Mouse (Mus musculus): ENCODE measurements around the gene Galt.
"Not testable (repeated sequence)": the region's sequence is repeated elsewhere in the genome, so short reads cannot be mapped to it uniquely, and the experiment has no call there.

The Galt gene

GRCm38 (mm10) chr4:41740380-41741157 is 14.5 kb upstream of the Galt start:
- DNase-seq: no peak

DNA sequence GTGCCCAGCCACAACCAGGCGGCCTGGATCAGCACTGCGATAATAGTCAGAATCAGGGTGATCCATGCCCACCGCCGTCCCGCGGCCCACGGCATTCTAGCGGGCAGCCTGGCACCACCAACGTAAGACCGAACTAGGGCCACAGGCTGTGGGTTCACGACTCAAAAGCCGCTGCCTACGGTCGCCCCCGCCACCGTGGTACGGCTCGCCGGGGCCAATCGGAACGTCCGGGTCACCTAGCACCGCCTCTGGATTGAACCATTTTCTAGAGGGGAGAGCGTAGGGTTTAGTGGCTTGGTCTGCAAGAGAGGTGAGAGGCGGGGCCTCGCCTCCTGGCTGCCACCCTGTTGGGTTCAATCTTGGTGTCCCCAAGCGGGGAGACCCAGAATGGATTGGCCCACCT is 13.9 kb upstream of the Galt start:
- DNase-seq: peak; percentile 94

DNA sequence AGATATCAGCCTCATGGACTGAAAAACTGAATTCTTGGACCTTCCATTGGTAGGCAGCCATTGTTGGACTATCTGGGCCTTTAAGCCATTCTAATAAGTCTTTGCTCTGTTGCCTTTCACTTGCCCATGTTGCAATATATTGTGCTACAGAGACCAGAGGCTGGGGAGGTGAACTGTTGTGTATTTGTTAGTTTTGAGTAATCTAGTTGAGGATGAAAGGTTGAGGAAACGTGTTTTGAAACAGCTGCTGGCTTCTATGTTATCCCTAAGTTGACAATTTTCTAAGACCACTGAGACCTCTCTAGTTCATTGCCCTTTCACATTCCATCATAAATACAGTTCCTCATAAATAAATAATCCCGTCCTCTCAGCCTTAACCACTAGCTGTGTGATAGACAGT is 10.9 kb upstream of the Galt start:
- DNase-seq: no peak

DNA sequence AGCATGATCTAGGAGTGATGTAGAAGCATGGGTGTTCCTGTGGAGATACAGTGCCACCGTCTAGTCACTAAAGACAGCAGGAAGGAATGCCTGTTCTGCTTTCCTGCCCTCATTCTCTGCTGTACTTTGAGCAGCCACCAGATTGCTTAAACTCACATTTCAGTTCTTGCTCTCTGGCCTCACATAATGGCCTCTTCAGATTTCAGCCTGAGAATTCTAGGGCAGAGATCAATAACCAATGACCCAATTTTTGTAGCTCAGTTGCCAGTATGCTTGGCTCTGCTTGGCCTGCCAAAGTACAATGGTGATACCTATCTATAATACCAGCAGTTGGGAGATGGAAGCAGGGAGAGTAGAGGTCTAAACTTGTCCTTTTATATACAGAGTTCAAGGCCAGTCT is 10.0 kb upstream of the Galt start:
- no peak for DNase-seq

DNA sequence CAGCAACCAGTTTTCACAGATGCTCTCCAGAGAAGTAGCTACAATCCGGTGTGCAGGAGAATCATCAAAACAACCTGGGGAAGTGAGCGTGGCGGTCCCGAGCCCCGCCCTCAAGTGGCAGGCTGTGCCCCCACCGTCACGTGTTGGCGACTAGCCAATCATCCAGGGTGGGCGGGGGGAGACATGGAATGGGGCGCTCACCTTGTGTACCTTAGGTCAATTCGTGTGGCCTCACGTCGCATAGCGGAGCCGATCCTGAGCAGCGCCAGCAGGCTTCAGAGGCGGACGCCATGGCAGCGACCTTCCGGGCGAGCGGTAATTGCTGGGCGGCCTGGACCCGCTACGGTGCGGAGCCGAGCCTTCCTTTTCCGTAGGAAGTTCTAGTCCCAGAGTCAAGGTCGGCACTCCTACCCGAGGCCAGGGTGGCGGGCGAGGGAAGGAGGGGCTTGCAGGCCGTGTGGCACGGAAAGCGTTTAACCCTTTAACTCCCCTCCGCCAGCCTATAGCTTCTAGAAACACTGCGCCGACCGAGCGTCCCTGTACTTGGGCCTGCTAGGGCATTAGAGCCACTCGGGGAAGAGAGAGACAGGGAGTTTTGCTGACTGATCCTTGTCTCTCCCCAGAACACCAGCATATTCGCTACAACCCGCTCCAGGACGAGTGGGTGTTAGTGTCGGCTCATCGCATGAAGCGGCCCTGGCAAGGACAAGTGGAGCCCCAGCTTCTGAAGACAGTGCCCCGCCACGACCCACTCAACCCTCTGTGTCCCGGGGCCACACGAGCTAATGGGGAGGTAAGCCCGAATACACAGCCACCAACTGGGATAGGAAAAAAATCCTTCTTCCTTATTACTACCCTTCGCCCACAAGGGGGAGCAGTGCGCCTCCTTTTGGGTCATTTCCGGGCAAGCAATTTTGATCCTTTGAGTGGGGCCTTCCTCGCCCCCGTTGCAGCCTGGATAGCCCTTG is 594 bp downstream of the Galt start, which contains the start of gene Sigmar1:
Gene Sigmar1 (minus strand): TSS at position 820 of the 968 bp plus-strand sequence.
- DNase-seq: peak; percentile 92

DNA sequence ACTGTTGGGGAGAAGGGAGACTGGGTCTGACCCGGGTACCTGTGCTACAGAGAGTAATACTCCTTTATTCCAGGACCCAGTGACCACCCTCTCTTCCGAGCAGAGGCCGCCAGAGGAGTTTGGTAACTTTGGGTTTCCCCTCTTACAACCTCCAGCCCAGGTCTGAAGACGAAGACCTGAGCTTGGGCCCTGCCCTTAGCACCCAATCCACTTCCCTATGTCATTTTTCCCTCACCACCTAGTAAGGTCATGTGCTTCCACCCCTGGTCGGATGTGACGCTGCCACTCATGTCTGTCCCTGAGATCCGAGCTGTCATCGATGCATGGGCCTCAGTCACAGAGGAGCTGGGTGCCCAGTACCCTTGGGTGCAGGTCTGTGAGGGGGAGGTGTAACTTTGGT is 1.4 kb downstream of the Galt start:
- no peak for DNase-seq

DNA sequence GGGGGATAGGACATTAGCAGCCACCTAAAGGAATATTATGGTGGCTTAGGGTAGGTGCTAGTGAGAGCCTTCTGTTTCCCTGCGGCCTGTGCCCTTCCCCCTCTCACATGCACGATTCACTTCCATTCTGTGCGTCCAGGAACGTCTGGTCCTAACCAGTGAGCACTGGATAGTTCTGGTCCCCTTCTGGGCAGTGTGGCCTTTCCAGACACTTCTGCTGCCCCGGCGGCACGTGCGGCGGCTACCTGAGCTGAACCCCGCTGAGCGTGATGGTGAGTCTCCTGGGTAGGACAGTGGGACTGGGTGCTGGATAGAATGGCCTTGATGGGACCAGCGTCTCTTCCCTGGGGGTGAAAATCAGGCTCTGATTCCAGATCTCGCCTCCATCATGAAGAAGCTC is 2.3 kb downstream of the Galt start:
- peak; percentile 46 for DNase-seq

DNA sequence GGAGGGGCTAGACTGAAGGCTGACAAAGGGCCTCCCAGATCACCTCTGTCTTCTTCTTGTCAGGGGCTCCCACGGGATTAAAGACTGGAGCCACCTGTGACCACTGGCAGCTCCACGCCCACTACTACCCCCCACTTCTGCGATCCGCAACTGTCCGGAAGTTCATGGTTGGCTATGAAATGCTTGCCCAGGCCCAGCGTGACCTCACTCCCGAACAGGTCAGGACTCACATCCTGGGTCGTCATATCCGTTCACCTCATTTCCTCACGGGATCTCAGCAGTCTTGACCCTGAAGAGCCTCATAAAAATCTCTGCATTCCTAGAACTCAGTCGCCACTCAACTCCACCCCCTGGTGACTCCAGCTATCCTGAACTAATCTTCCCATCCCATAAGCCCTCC is 3.0 kb downstream of the Galt start:
- peak; percentile 65 for DNase-seq

DNA sequence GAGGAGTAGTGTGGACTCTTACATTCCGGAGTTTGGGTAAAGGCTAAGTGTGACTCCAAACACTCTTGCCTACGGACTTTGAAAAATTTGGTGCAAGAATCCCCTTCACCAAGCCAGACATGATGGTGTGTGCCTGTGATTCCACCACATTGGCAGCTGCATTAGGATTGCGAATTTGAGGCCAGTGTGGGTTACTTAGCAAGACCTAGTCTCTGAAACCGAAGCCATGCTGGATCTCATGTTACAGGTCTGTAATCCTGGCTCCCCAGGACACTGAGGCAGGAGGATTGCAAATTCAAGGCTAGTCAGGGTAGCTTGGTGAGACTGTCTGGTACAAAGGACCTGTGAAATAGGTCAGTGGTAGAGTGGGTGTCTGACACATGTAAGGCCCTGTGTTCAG is 3.7 kb downstream of the Galt start:
- no peak for DNase-seq

GRCm38 (mm10) chr4:41759206-41759605 is 4.2 kb downstream of the Galt start:
- DNase-seq: peak; percentile 87

- DNase-seq: peak; percentile 30
Observed at GRCm38 (mm10) chr4:41759656-41760287, 4.7 kb downstream of the Galt start.

DNA sequence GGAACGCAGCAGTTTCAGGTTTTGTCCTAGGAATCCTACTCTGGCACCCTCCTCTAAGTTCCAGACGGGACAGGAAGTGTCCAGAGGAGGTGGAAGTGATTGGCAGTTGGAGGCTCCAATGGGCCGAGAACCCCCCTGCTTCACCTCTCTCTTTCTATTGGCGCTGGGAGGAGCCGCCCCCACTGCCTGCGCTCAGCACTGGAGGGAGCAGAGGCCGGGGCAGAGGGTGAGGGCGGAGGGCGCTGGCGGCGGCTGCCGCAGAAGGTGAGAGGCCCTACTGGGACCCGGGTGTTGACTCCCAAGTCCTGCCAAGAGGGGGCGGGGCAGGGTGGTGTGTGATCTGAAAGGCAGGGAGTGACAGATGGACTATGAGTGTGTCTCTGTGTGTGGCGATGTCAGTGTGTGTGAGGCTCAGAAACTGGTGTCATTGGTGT is 5.3 kb downstream of the Galt start:
- DNase-seq: peak; percentile 95

DNA sequence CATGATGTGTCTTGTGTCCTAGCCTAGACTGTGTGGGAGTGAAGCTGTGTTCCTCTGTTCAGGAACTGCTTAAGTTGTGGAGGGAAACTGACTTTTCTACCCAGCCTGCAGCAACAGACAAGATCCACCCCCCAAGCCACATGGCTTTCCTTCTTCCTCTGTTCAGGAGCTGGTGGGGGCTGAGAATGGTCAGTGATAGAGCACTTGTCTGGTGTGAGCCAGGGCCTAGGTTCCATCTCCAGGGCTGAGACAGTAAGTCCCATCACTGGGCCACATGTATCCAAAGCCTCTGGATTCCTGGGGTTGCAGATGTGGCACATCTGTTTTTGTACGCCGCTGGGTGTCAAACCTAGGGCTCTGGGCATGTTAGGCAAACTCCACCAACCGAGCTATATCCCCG is 5.9 kb downstream of the Galt start:
- peak; percentile 33 for DNase-seq

GRCm38 (mm10) chr4:41761680-41762079 is 6.7 kb downstream of the Galt start:
- no peak for DNase-seq

- DNase-seq: peak; percentile 70
Observed at GRCm38 (mm10) chr4:41762099-41762687, 7.2 kb downstream of the Galt start.

- peak; percentile 73 for DNase-seq
Observed at GRCm38 (mm10) chr4:41762688-41763114, 7.7 kb downstream of the Galt start.

DNA sequence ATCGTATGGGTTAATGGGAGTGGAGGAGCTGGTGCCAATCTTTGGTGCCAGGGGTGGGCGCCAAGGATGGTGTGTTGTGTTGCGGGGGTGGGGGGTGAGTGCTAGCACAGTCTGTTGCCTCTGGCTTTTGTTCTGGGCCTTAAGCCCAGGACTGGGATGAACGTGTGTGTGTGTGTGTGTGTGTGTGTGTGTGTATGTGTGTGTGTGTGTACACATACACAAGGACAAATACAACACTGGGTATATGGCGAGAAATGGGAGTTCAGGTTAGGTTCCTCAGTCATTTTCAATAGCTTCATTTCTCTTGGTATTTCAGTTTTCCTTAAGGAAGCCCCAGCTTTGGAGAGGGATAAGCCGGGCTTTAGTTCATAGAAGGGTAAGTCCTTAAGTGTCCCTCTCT is 8.1 kb downstream of the Galt start:
- DNase-seq: not testable (repeated sequence)

DNA sequence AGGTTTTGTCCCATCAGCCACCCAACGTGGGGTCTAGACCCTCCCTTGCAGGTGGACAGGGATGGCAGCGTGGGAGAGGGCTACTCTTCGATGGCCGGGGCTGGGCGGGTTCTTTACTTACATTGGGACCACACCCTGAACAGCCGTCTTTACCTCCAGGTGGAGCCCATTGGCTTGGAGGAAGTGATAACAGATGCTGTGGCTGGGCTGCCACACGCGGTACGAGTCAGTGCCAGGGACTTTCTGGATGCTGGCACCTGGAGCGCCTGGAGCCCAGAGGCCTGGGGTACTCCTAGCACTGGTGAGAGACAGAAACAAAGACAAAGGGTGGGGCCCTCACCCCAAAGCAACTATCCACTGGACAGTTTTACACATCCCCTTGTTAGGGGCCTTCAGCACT is 12.3 kb downstream of the Galt start:
- DNase-seq: not testable (repeated sequence)

GRCm38 (mm10) chr4:41772946-41773345 is 17.9 kb downstream of the Galt start:
- DNase-seq: peak; percentile 40

DNA sequence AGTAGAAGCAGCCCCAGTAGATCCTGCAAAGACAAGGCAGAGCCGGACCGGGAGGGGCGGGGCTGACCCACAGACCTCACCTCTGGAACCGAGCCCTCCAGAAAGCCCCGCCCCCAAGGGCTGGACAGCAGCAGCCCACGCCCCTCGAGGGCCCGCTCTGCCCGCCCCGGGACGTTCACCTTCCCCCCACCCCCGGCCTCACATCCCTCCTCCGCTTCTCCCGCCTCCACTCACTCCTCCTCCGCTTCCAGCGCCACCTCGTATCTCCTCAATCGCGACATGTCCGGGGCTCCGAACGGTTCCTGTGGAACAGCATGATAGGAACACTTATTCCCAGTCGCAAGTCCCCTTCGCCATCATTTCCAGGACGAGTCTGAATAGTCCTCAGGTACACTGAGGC is 18.5 kb downstream of the Galt start:
- peak; percentile 87 for DNase-seq

DNA sequence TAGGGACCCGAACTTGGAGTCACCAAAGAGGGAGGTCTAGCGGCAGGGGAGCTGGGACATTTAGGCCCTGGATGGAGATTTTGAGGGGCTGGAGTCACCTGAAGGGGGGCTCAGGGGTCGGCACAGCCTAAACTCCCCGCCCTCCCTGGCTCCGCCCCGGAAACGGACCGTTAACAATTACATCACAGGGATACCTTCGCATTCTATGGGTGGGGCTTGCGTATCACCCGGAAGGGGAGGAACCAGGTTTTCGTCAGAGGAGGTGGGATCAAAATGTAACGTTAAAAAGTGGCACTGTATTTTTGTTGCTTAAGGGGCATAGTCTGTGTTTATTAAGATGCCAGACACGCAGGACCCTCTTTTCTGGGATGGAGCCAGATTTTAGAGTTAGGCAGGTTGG is 19.0 kb downstream of the Galt start, which contains the start of gene Ccl27a:
Gene Ccl27a (minus strand): TSS at position 246 of the 400 bp plus-strand sequence.
- DNase-seq: peak; percentile 87

DNA sequence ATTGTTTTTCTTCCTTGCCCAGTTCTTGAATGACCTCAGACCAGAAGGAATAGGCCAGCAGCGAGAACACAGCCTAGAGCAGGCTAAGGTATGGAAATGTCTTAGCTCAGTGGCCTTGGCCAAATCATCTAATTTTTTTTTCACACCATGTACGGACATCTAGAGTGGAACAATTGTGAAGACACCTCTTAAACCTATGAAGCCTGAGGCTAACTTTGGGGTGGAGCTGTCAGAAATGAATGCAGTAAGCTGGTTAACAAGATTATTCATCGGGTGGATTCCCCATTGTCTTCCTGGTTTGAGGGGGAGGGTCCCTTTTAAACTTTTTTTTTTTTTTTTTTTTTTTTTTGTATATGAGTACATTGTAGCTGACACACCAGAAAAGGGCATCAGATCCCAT is 19.5 kb downstream of the Galt start:
- not testable (repeated sequence) for DNase-seq

- DNase-seq: not testable (repeated sequence)
Observed at GRCm38 (mm10) chr4:41775840-41776239, 20.8 kb downstream of the Galt start.
